Mouse (Mus musculus) forebrain, embryonic 16.5 days (tissue): ENCODE measurements at regions not wholly inside any gene's neighbourhood (a gene's known extent, or its start where the extent isn't known, plus 50 kb on each side); places are given as distances from the start of the nearest gene placed in this dataset.

Experiments
- ATAC-seq: fragments of 200-750 bp; cut with Nextera tagmentation; 2 replicates; pipeline ENCODE4 v1.8.0; 2017; ENCODE audit warnings: mild to moderate bottlenecking, moderate library complexity
- H3K27ac ChIP-seq: fragments of 300-500 bp; sonication (generic); 2 replicates; pipeline ENCODE4 v1.5.1; 2014; ENCODE audit warnings: low read length, control low read depth
- H3K27me3 ChIP-seq: fragments of 300-500 bp; sonication (generic); replicated peaks from 2 replicates; pipeline ENCODE4 v1.6.1; 2014; ENCODE audit warnings: low read length; ENCODE audit not compliant: control insufficient read depth, insufficient read depth
- H3K36me3 ChIP-seq: fragments of 300-500 bp; sonication (generic); 2 replicates; pipeline ENCODE4 v1.6.1; 2014; ENCODE audit not compliant: control insufficient read depth, insufficient read depth
- H3K4me1 ChIP-seq: fragments of 300-500 bp; sonication (generic); replicated peaks from 2 replicates; pipeline ENCODE4 v1.6.1; 2014; ENCODE audit warnings: low read length; ENCODE audit not compliant: control insufficient read depth, insufficient read depth
- H3K4me2 ChIP-seq: fragments of 300-500 bp; sonication (generic); 2 replicates; pipeline ENCODE4 v1.6.1; 2014; ENCODE audit warnings: mild to moderate bottlenecking, low read length, control low read depth
- H3K4me3 ChIP-seq: fragments of 300-500 bp; sonication (generic); replicated peaks from 2 replicates; pipeline ENCODE4 v1.5.1; 2014; ENCODE audit warnings: mild to moderate bottlenecking, low read length, control low read depth
- H3K9ac ChIP-seq: fragments of 300-500 bp; sonication (generic); replicated peaks from 2 replicates; pipeline ENCODE4 v1.6.1; 2014; ENCODE audit warnings: low read depth, low read length, control low read depth
- H3K9me3 ChIP-seq: fragments of 300-500 bp; sonication (generic); 2 replicates; pipeline ENCODE4 v1.6.1; 2016; ENCODE audit warnings: low read length; ENCODE audit not compliant: control insufficient read depth
- WGBS: fragments of 180-500 bp; shearing (Covaris S2); extraction: QIAGEN DNeasy Blood & Tissue Kit; methylation state at CpG from one replicate; pipeline ENCODE4 v1.1.7; 2014; 5-methylcytosine and 5-hydroxymethylcytosine counted together

DNA sequence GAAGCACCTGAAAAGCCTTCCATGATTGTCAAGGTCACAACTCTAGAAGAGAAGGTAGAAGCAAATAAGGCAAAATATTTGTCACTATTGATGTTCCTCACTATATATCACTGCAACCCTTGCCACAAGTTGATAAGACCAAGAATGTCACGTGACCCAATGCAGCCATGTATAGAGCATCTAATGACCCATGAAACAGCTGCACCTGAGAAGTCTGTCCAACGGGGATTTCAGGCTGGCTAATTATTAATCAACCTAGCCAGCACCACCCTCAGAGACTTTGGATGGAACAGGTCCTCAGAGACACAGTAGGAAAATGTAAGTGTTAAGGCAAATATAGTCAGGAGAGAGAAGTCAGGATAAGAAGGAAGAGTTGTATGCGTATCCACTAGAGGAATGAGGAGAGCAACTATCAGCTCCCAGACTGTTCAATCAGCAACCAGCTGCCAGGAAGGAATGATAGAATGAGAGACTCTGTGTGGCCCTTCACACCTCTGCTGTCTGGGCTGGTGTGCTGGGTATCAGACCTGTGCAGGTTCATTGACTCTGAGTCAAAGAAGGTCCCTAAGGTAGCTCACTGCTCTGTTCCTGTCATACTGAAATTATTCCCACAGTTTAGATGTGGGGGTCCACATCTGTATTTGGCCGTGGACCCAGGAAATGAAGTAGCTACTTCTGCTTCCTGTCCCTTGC lies 247.4 kb downstream of the Epha4 start:
- WGBS, result 85% methylated on average over 4 of the region's 4 CpGs
- Histone ChIP-seq H3K27me3 (no peaks in the 10 kb centered on the region), H3K36me3 (no peaks in the 10 kb centered on the region), H3K9ac (no peak overlapping the region), H3K4me1 (no peaks in the 10 kb centered on the region), H3K4me2 (no peak overlapping the region), H3K4me3 (no peak overlapping the region), H3K27ac (no peak overlapping the region), H3K9me3 (no peaks in the 10 kb centered on the region)
- no peak for ATAC-seq

DNA sequence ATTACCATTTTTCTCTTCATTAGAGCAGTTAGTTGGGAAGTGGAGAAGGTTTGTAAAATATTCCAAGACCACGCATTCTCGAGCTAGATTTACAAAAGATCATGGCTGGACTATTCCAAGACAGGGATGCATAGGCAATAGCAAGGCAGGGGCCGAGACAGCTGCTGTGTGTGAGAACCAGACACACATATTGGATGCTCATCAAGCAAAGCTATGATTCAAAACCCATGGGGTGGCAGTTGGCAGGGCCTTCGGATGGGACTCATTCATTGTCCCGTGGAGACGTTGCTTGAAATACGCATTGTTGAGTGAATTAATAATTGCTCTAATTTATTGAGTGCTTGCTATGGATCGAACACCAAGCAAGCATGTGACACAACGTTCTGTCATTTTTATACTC lies 239.6 kb downstream of the Epha4 start:
- H3K36me3 ChIP-seq, result no peaks in the 10 kb centered on the region
- H3K4me3 ChIP-seq, result no peak overlapping the region
- H3K4me1 ChIP-seq, result 0 out of 2 replicates have a peak, but pooled peaks cover 2% of the 10 kb centered on the region
- H3K9me3 ChIP-seq, result no peaks in the 10 kb centered on the region
- no peak for ATAC-seq
- H3K27ac ChIP-seq, result no peak overlapping the region
- no peaks in the 10 kb centered on the region for H3K27me3 ChIP-seq
- WGBS, result 28% methylated on average over 9 of the region's 9 CpGs
- no peak overlapping the region for H3K4me2 ChIP-seq
- no peak overlapping the region for H3K9ac ChIP-seq

DNA sequence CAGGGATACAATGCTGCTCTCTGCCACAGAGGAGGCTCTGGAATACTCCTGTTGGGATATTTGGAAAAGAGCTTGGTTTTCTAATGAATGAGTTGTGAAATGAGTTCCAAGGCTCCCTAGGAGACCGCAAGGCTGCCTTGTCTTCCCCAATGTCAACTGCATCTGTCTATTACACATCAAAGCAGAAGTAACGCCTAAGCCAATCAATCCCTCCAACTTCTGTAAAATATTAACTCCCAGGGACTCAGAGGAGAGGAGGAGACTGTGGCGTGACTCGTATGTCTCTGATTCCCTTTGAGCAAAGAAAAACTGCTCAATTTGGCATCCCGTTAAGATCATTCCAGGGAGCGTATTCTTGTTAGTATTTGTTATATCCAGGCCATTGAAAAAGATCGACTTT lies 235.3 kb downstream of the Epha4 start:
- ATAC-seq, result no peak
- Histone ChIP-seq H3K4me2 (no peak overlapping the region), H3K4me1 (0 out of 2 replicates have a peak, but pooled peaks cover 2% of the 10 kb centered on the region), H3K36me3 (no peaks in the 10 kb centered on the region), H3K27me3 (no peaks in the 10 kb centered on the region), H3K27ac (no peak overlapping the region), H3K9ac (no peak overlapping the region), H3K9me3 (no peaks in the 10 kb centered on the region), H3K4me3 (no peak overlapping the region)
- WGBS, result 59% methylated on average over 7 of the region's 7 CpGs

DNA sequence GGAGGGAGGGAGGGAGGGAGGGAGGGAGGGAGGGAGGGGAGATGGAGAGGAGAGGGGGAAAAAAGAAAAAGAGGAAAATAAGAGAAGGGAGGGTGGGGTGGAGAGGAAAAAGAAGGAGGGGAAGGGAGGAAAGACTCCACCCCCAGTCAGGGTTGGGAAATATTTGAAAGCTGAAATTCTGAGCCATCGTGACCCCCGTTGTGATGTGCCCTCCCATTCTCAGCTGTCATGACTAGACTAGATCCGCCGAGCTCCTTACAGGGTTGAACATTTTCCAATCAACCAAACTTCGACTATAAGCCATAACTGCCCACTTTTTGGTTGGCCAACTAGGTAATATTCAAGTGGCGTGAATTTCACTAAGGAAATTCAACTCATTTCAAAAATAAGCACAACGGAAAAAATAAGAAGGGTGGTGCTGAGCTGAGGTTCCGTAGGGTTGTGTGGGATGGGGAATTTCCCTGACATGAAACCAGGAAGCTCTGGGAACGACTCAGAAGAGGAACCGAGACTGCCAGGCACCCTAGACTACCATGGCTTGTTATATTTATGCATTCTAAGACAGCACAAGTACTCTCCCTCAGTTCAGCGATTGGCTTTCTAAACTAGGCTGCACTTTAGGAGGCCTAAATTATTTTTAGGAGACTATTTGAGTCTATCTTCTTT lies 234.4 kb downstream of the Epha4 start:
- Histone ChIP-seq H3K4me1 (no peaks in the 10 kb centered on the region), H3K4me2 (no peak overlapping the region), H3K27me3 (no peaks in the 10 kb centered on the region), H3K27ac (no peak overlapping the region), H3K9me3 (no peaks in the 10 kb centered on the region), H3K4me3 (no peak overlapping the region), H3K9ac (no peak overlapping the region), H3K36me3 (no peaks in the 10 kb centered on the region)
- WGBS, result 93% methylated on average over 11 of the region's 11 CpGs
- no peak for ATAC-seq

DNA sequence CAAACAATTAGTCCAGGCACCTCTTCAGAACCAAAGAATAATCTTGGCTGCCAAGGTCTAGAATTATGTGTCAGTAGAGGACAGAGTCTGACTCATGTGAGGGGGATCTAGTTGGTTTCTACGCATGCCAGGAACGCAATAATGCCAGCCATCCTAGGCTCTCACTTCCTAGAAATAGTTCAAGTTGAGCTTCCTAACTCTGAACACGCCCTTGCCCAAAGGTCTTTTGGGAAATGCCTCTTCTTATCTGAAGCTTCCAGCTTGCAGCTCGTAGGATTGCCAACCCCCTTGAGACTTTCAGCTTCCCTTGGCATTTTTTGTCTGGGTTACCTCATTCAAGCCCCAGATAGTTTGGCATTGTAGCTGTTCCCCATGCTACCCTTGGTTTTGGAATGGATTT lies 233.1 kb downstream of the Epha4 start:
- 93% methylated on average over 4 of the region's 4 CpGs for WGBS
- no peak for ATAC-seq
- H3K9me3 ChIP-seq, result no peaks in the 10 kb centered on the region

DNA sequence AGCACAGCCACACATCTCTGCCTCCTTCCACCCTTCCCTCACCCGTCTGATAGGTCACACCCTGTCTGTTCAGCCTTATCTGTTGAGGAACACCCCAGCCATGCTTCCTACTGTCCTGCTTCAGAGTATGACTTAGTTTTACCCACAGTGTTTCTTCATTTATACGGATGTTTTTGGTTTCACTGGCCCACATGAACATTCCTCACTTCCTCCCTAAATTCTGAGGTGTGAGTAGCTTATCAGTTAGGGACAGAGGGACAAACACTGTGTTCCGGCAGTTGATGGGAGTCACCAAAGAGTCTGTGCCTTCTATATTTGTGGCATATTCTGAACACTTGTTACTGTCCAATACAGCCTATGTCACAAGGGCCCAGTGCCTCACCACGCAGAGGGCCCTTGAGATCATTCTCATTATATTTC lies 216.2 kb downstream of the Epha4 start:
- Histone ChIP-seq H3K4me2 (no peak overlapping the region), H3K4me1 (no peaks in the 10 kb centered on the region), H3K4me3 (no peak overlapping the region), H3K9me3 (no peaks in the 10 kb centered on the region), H3K27ac (no peak overlapping the region), H3K36me3 (no peaks in the 10 kb centered on the region), H3K9ac (no peak overlapping the region), H3K27me3 (no peaks in the 10 kb centered on the region)
- ATAC-seq, result no peak
- WGBS, result 95% methylated on average over 4 of the region's 4 CpGs

More for the DNA sequence above, 233.1 kb downstream of the Epha4 start:
- H3K4me1 ChIP-seq, result no peaks in the 10 kb centered on the region
- H3K4me3 ChIP-seq, result no peak overlapping the region
- H3K36me3 ChIP-seq, result no peaks in the 10 kb centered on the region
- H3K27ac ChIP-seq, result no peak overlapping the region
- no peak overlapping the region for H3K9ac ChIP-seq
- no peak overlapping the region for H3K4me2 ChIP-seq
- H3K27me3 ChIP-seq, result no peaks in the 10 kb centered on the region

DNA sequence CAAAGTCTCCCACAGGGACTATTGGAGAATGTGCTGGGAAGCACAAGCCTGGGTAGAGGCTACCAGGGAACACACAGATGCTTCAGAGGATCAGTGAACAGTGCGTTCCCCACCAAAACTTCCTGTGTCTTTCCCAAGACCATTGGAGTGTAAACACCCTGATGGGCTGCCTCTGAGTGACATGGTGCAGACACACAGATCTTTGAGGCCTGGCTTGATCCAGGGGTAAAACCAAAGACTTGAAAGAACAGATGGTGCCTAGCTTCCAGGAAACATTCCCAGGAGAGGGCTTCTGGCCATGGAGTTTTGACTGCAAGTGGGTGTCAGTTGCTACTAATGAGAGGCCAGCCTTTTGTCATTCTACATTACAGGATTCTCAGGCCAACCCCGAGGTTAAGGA lies 214.1 kb downstream of the Epha4 start:
- Histone ChIP-seq H3K4me3 (no peak overlapping the region), H3K36me3 (no peaks in the 10 kb centered on the region), H3K27me3 (no peaks in the 10 kb centered on the region), H3K9me3 (no peaks in the 10 kb centered on the region), H3K4me2 (no peak overlapping the region), H3K27ac (no peak overlapping the region), H3K9ac (no peak overlapping the region), H3K4me1 (no peaks in the 10 kb centered on the region)
- no peak for ATAC-seq
- 76% methylated on average over 2 of the region's 2 CpGs for WGBS

DNA sequence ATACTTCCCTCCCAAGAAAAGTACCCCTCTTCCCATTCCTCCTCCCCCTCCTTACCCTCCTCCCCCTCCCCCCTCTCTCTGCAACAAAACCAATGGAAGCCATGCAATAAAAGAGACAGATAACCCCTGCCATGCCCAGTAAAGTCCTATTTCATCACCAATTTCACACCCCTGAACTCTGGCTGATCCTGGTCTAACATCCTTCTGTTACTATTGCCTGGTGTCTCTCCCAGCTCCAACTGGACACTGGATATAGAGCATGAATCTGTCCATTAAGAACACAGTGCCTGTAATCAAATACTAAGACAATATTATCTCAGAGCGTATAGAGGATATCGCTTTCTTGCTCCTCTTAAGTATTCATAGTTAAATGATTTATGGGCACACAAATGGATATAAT lies 210.1 kb downstream of the Epha4 start:
- no peak overlapping the region for H3K4me3 ChIP-seq
- ATAC-seq, result no peak
- no peaks in the 10 kb centered on the region for H3K4me1 ChIP-seq
- no peak overlapping the region for H3K4me2 ChIP-seq
- no peaks in the 10 kb centered on the region for H3K9me3 ChIP-seq
- no peaks in the 10 kb centered on the region for H3K36me3 ChIP-seq
- 100% methylated on average over 2 of the region's 2 CpGs for whole genome bisulfite sequencing
- no peaks in the 10 kb centered on the region for H3K27me3 ChIP-seq
- no peak overlapping the region for H3K27ac ChIP-seq
- H3K9ac ChIP-seq, result no peak overlapping the region

DNA sequence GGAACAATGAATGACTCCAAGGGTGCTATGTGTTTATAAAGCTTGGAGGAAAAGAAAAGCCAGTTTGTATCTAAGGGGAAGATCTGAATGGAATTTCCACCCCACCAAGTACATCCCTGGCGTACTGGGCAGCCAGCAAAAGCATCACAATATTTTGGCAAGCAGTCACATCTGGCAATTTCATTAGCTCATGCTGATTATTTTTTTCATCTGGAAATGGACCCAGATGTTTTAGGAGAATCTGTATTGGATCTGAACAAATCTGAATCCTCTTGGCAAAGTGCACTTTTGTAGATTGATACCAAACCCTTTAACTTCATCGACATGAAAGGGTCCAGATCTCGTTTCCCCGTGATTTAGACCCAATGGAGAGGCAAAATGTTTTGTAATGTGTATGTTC lies 207.1 kb downstream of the Epha4 start:
- WGBS, result 79% methylated on average over 4 of the region's 4 CpGs
- Histone ChIP-seq H3K4me1 (no peaks in the 10 kb centered on the region), H3K27ac (no peak overlapping the region), H3K9ac (no peak overlapping the region), H3K4me2 (no peak overlapping the region), H3K4me3 (no peak overlapping the region), H3K36me3 (no peaks in the 10 kb centered on the region), H3K27me3 (no peaks in the 10 kb centered on the region), H3K9me3 (no peaks in the 10 kb centered on the region)
- no peak for ATAC-seq
